Mouse (Mus musculus): ENCODE measurements around the gene Prdm16.

- no peak for TF ChIP-seq CTCF (conservative IDR thresholded peaks at IDR 0.05; ENCODE audit: low read length)
- TF ChIP-seq NANOG (IDR thresholded peaks at IDR 0.05; ENCODE audit: borderline replicate concordance, low read length), result no peak
These were observed 124.9 kb downstream of the Prdm16 start for GRCm38 (mm10) chr4:154511767-154512166.

Measured in E14TG2a.4 (cell line).